Mouse (Mus musculus) megakaryocyte, embryonic 14.5 days (primary cell): ENCODE results near the gene Ccdc24.

Experiments
- FLI1 ChIP-seq: IDR thresholded peaks from 2 replicates; pipeline ENCODE4 v1.6.1; 2012; ENCODE audit warnings: low read length, inconsistent platforms, mixed read lengths
- GATA1 ChIP-seq: IDR thresholded peaks from 3 replicates; pipeline ENCODE4 v1.6.1; 2012; ENCODE audit warnings: mixed read lengths, low read length, inconsistent platforms, borderline replicate concordance

- TF ChIP-seq GATA1, result no peak
- TF ChIP-seq FLI1, result no peak
Measured at GRCm38 (mm10) chr4:117840821-117841220, 31.5 kb downstream of the Ccdc24 start.
